Mouse (Mus musculus) embryonic facial prominence, embryonic 12.5 days (tissue): ENCODE results near the gene Pycard. TPM values are rescaled to one million over a fixed set of nuclear protein-coding genes. Genes with fewer than 3 reads are reported as not detected.
"Not testable (repeated sequence)": the region's sequence is repeated elsewhere in the genome, so short reads cannot be mapped to it uniquely, and the experiment has no call there.

Experiments used
- ATAC-seq: fragments of 200-750 bp; cut with Nextera tagmentation; 2 replicates; pipeline ENCODE4 v1.8.0; 2017; ENCODE audit not compliant: insufficient number of reproducible peaks, insufficient read depth, low FRiP score, low TSS enrichment
- H3K27ac ChIP-seq: fragments of 300-500 bp; sonication (generic); 2 replicates; pipeline ENCODE4 v1.5.1; 2016; ENCODE audit warnings: mild to moderate bottlenecking
- H3K27me3 ChIP-seq: fragments of 300-500 bp; sonication (generic); 2 replicates; pipeline ENCODE4 v1.6.1; 2016; ENCODE audit warnings: mild to moderate bottlenecking, moderate library complexity
- H3K36me3 ChIP-seq: fragments of 300-500 bp; sonication (generic); 2 replicates; pipeline ENCODE4 v1.6.1; 2016; ENCODE audit warnings: mild to moderate bottlenecking
- H3K4me1 ChIP-seq: fragments of 300-500 bp; sonication (generic); 2 replicates; pipeline ENCODE4 v1.6.1; 2016
- H3K4me2 ChIP-seq: fragments of 300-500 bp; sonication (generic); replicated peaks from 2 replicates; pipeline ENCODE4 v1.6.1; 2016; ENCODE audit warnings: mild to moderate bottlenecking, moderate library complexity
- H3K4me3 ChIP-seq: fragments of 300-500 bp; sonication (generic); 2 replicates; pipeline ENCODE4 v1.5.1; 2016; ENCODE audit warnings: mild to moderate bottlenecking
- H3K9ac ChIP-seq: fragments of 300-500 bp; sonication (generic); 2 replicates; pipeline ENCODE4 v1.6.1; 2016; ENCODE audit warnings: mild to moderate bottlenecking, moderate library complexity
- H3K9me3 ChIP-seq: fragments of 300-500 bp; sonication (generic); 2 replicates; pipeline ENCODE4 v1.6.1; 2016; ENCODE audit warnings: mild to moderate bottlenecking, moderate library complexity
- WGBS: fragments of 180-500 bp; shearing (Covaris S2); methylation state at CpG from one replicate; pipeline ENCODE4 v1.1.7; 2016; 5-methylcytosine and 5-hydroxymethylcytosine counted together
- polyA plus RNA-seq: library from polyadenylated mRNA; unstranded; fragments of >200 nt; fragmentation: Nextera tagmentation; extraction: Ambion mirVana; gene quantifications from 2 replicates; pipeline ENCODE4 v1.2.1, GENCODE M21; 2016

Gene Pycard
- polyA plus RNA-seq, 1 experiment from 2014 or later: 11.2 TPM

- Histone ChIP-seq H3K4me3 (no peak overlapping the region), H3K9ac (no peak overlapping the region), H3K36me3 (no peaks in the 10 kb centered on the region), H3K4me2 (no peak overlapping the region), H3K4me1 (no peaks in the 10 kb centered on the region), H3K9me3 (no peaks in the 10 kb centered on the region), H3K27ac (no peak overlapping the region), H3K27me3 (no peaks in the 10 kb centered on the region)
- 83% methylated on average over 3 of the region's 3 CpGs for WGBS
- ATAC-seq: no peak
Observed at GRCm38 (mm10) chr7:128018275-128018674, 24.6 kb upstream of the Pycard start.

- no peak overlapping the region for H3K4me2 ChIP-seq
- H3K4me3 ChIP-seq: no peak overlapping the region
- H3K9ac ChIP-seq: no peak overlapping the region
- H3K27me3 ChIP-seq: no peaks in the 10 kb centered on the region
- H3K27ac ChIP-seq: no peak overlapping the region
- H3K4me1 ChIP-seq: no peaks in the 10 kb centered on the region
- no peaks in the 10 kb centered on the region for H3K36me3 ChIP-seq
- WGBS: 76% methylated on average over 6 of the region's 6 CpGs
- no peak for ATAC-seq
- no peaks in the 10 kb centered on the region for H3K9me3 ChIP-seq
Observed at GRCm38 (mm10) chr7:128016650-128017049, 23.0 kb upstream of the Pycard start.

GRCm38 (mm10) chr7:128016134-128016533 lies 22.5 kb upstream of the Pycard start:
- H3K9me3 ChIP-seq, H3K4me1 ChIP-seq, ATAC-seq, H3K27me3 ChIP-seq, H3K9ac ChIP-seq, H3K4me3 ChIP-seq, H3K36me3 ChIP-seq, H3K27ac ChIP-seq, H3K4me2 ChIP-seq: not testable (repeated sequence)
- WGBS: 75% methylated on average over 5 of the region's 5 CpGs

GRCm38 (mm10) chr7:128013116-128013515 lies 19.4 kb upstream of the Pycard start:
- H3K4me3 ChIP-seq: no peak overlapping the region
- no peaks in the 10 kb centered on the region for H3K9me3 ChIP-seq
- no peak for ATAC-seq
- H3K36me3 ChIP-seq: no peaks in the 10 kb centered on the region
- H3K27ac ChIP-seq: no peak overlapping the region
- H3K4me1 ChIP-seq: 0 out of 2 replicates have a peak, but pooled peaks cover 7% of the 10 kb centered on the region
- no peak overlapping the region for H3K4me2 ChIP-seq
- peaks cover 5% of the 10 kb centered on the region; the same call in 1 of the 2 replicates for H3K27me3 ChIP-seq
- no peak overlapping the region for H3K9ac ChIP-seq
- WGBS: 94% methylated on average over 13 of the region's 13 CpGs

GRCm38 (mm10) chr7:128012136-128012780 lies 18.6 kb upstream of the Pycard start:
- 81% methylated on average over 13 of the region's 13 CpGs for WGBS

GRCm38 (mm10) chr7:128009715-128010340 lies 16.2 kb upstream of the Pycard start:
- no peaks in the 10 kb centered on the region for H3K36me3 ChIP-seq
- WGBS: 45% methylated on average over 40 of the region's 40 CpGs
- peaks cover 11% of the 10 kb centered on the region for H3K4me1 ChIP-seq
- no peaks in the 10 kb centered on the region for H3K9me3 ChIP-seq
- peaks cover 5% of the 10 kb centered on the region for H3K27me3 ChIP-seq
- peak overlapping the region; percentile 19; the same call in 1 of the 2 replicates for H3K4me2 ChIP-seq
- no peak overlapping the region for H3K9ac ChIP-seq
- H3K4me3 ChIP-seq: no peak overlapping the region
- H3K27ac ChIP-seq: no peak overlapping the region
- ATAC-seq: no peak

More at GRCm38 (mm10) chr7:128012136-128012780, 18.6 kb upstream of the Pycard start:
- no peaks in the 10 kb centered on the region for H3K9me3 ChIP-seq
- H3K4me2 ChIP-seq: no peak overlapping the region
- no peak overlapping the region for H3K27ac ChIP-seq
- no peak overlapping the region for H3K9ac ChIP-seq
- H3K27me3 ChIP-seq: peaks cover 5% of the 10 kb centered on the region; the same call in 1 of the 2 replicates
- no peaks in the 10 kb centered on the region for H3K36me3 ChIP-seq
- ATAC-seq: no peak
- H3K4me3 ChIP-seq: no peak overlapping the region
- H3K4me1 ChIP-seq: 0 out of 2 replicates have a peak, but pooled peaks cover 7% of the 10 kb centered on the region

GRCm38 (mm10) chr7:128006193-128006592 lies 12.5 kb upstream of the Pycard start:
- H3K9me3 ChIP-seq: no peaks in the 10 kb centered on the region
- H3K9ac ChIP-seq: no peak overlapping the region
- no peaks in the 10 kb centered on the region for H3K36me3 ChIP-seq
- no peak overlapping the region for H3K4me3 ChIP-seq
- H3K27ac ChIP-seq: no peak overlapping the region
- peaks cover 19% of the 10 kb centered on the region for H3K4me1 ChIP-seq
- H3K27me3 ChIP-seq: peaks cover 10% of the 10 kb centered on the region
- no peak for ATAC-seq
- 84% methylated on average over 7 of the region's 7 CpGs for WGBS
- H3K4me2 ChIP-seq: no peak overlapping the region

GRCm38 (mm10) chr7:128004487-128005362 lies 11.1 kb upstream of the Pycard start:
- Histone ChIP-seq H3K4me3 (peak overlapping the region; percentile 20), H3K27ac (peak overlapping the region; percentile 42), H3K9me3 (no peaks in the 10 kb centered on the region), H3K27me3 (peaks cover 5% of the 10 kb centered on the region; the same call in 1 of the 2 replicates), H3K4me1 (peaks cover 13% of the 10 kb centered on the region), H3K9ac (no peak overlapping the region), H3K36me3 (no peaks in the 10 kb centered on the region), H3K4me2 (peak overlapping the region; percentile 50)
- WGBS: 16% methylated on average over 35 of the region's 35 CpGs
- ATAC-seq: peak; percentile 71

- no peak overlapping the region; the same call in 1 of the 2 replicates for H3K4me3 ChIP-seq
- no peaks in the 10 kb centered on the region for H3K36me3 ChIP-seq
- peaks cover 5% of the 10 kb centered on the region; the same call in 1 of the 2 replicates for H3K27me3 ChIP-seq
- 47% methylated on average over 5 of the region's 5 CpGs for WGBS
- peak overlapping the region; percentile 50; the same call in 1 of the 2 replicates for H3K4me2 ChIP-seq
- H3K9ac ChIP-seq: no peak overlapping the region
- no peak overlapping the region for H3K27ac ChIP-seq
- H3K4me1 ChIP-seq: peaks cover 13% of the 10 kb centered on the region
- H3K9me3 ChIP-seq: no peaks in the 10 kb centered on the region
- ATAC-seq: no peak
Observed at GRCm38 (mm10) chr7:128004150-128004486, 10.5 kb upstream of the Pycard start.

- 86% methylated on average over 2 of the region's 2 CpGs for WGBS
- Histone ChIP-seq H3K9me3 (no peaks in the 10 kb centered on the region), H3K4me3 (peak within 1 kb of the TSS; percentile 20), H3K4me1 (peaks cover 13% of the 10 kb centered on the region), H3K4me2 (peak within 1 kb of the TSS; percentile 50), H3K36me3 (no peaks in the 10 kb centered on the region), H3K9ac (no peak within 1 kb of the TSS), H3K27me3 (peaks cover 5% of the 10 kb centered on the region; the same call in 1 of the 2 replicates), H3K27ac (peak within 1 kb of the TSS; percentile 42)
- ATAC-seq: no peak
Observed at GRCm38 (mm10) chr7:128003688-128004087, 10.0 kb upstream of the Pycard start, which contains the start of gene Trim72. Gene Trim72 (plus strand): TSS chr7:128003949.

- Histone ChIP-seq H3K4me2 (no peak overlapping the region), H3K9me3 (no peaks in the 10 kb centered on the region), H3K36me3 (no peaks in the 10 kb centered on the region), H3K27ac (no peak overlapping the region), H3K9ac (no peak overlapping the region), H3K4me3 (no peak overlapping the region), H3K27me3 (peaks cover 5% of the 10 kb centered on the region; the same call in 1 of the 2 replicates), H3K4me1 (peaks cover 13% of the 10 kb centered on the region)
- ATAC-seq: no peak
- WGBS: 88% methylated on average over 6 of the region's 6 CpGs
Observed at GRCm38 (mm10) chr7:128003098-128003497, 9.4 kb upstream of the Pycard start.
